Mouse (Mus musculus) limb, embryonic 11.5 days (tissue): ENCODE data around the gene Mphosph10. TPM values are rescaled to one million over a fixed set of nuclear protein-coding genes. Genes with fewer than 3 reads are reported as not detected.

Experiments
- ATAC-seq: fragments of 200-750 bp; cut with Nextera tagmentation; 2 replicates; pipeline ENCODE4 v1.8.0; 2017; ENCODE audit warnings: low read depth; ENCODE audit not compliant: insufficient number of reproducible peaks, low FRiP score, low TSS enrichment
- DNase-seq: peaks from one replicate; pipeline ENCODE4 v3.0.0-alpha.2; 2015; ENCODE audit warnings: low spot score
- H3K27ac ChIP-seq: fragments of 300-500 bp; sonication (generic); replicated peaks from 2 replicates; pipeline ENCODE4 v1.5.1; 2014; ENCODE audit warnings: low read depth, mild to moderate bottlenecking, low read length
- H3K27me3 ChIP-seq: fragments of 300-500 bp; sonication (generic); 2 replicates; pipeline ENCODE4 v1.6.1; 2014; ENCODE audit warnings: mild to moderate bottlenecking, low read length, mixed read lengths; ENCODE audit not compliant: control insufficient read depth, insufficient read depth
- H3K36me3 ChIP-seq: fragments of 300-500 bp; sonication (generic); 2 replicates; pipeline ENCODE4 v1.6.1; 2014; ENCODE audit warnings: mild to moderate bottlenecking, low read length, moderate library complexity, mixed read lengths; ENCODE audit not compliant: control insufficient read depth, insufficient read depth
- H3K4me1 ChIP-seq: fragments of 300-500 bp; sonication (generic); 2 replicates; pipeline ENCODE4 v1.6.1; 2014; ENCODE audit warnings: low read length, mixed read lengths; ENCODE audit not compliant: control insufficient read depth, insufficient read depth
- H3K4me2 ChIP-seq: fragments of 300-500 bp; sonication (generic); 2 replicates; pipeline ENCODE4 v1.6.1; 2014; ENCODE audit warnings: low read depth, mild to moderate bottlenecking, moderate library complexity; ENCODE audit not compliant: severe bottlenecking
- H3K4me3 ChIP-seq: fragments of 300-500 bp; sonication (generic); 2 replicates; pipeline ENCODE4 v1.5.1; 2014; ENCODE audit warnings: low read depth, low read length
- H3K9ac ChIP-seq: fragments of 300-500 bp; sonication (generic); 2 replicates; pipeline ENCODE4 v1.6.1; 2014; ENCODE audit warnings: mild to moderate bottlenecking, low read length
- H3K9me3 ChIP-seq: fragments of 300-500 bp; sonication (generic); 2 replicates; pipeline ENCODE4 v1.6.1; 2016; ENCODE audit warnings: low read length; ENCODE audit not compliant: control insufficient read depth
- WGBS: fragments of 180-500 bp; shearing (Covaris S2); extraction: QIAGEN DNeasy Blood & Tissue Kit; methylation state at CpG from one replicate; pipeline ENCODE4 v1.1.7; 2014; 5-methylcytosine and 5-hydroxymethylcytosine counted together
- polyA plus RNA-seq: library from polyadenylated mRNA; unstranded; fragments of >200 nt; fragmentation: Nextera tagmentation; extraction: Ambion mirVana; gene quantifications from 2 replicates; pipeline ENCODE4 v1.2.1, GENCODE M21; 2014

The Mphosph10 gene
- 55.1 and 61.8 TPM in 2 replicates for polyA plus RNA-seq

DNA sequence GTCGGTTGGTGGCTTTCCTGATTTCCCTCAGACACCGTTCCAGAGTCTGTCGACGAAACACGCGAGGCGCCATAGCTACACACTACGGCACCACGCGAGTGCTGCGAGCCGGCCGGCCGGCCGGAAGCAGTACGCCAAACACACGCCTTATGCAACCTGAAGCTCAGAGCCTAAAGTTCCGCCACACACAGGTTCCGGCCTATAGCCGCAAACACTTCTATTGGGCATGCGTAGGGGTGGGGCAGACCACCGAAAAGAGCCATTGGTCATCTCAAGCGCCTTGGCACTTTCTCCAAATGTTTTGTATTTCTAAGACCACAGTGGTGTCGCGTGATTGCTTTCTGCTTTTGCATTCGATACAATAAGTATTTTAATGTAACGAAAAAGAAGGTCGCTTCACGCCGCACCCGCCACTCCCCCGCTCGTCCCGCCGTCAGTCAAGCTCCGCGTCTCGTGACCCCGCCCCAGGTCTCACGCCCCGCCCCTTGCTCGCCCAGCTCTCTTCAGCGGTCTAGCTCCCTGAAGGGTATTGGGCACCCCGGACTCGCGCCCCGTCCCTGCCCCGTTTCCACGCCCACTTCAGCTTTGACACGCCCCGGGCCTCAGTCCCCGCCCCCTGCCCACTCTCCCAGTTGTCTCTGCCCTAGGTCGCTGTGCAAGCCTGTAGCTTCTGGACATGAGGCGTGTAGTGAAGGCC is at the start of gene Mphosph10, which contains the start of gene Mcee:
Gene Mphosph10, minus strand, starts transcription at position 147 of the 697 bp plus-strand sequence.
Gene Mcee, plus strand, starts transcription at position 486 of the 697 bp plus-strand sequence.
- DNase-seq (peak; percentile 97), ATAC-seq (peak; percentile 99)
- peak within 1 kb of the TSS; percentile 51; the same call in 1 of the 2 replicates for H3K27ac ChIP-seq
- H3K4me1 ChIP-seq: 0 out of 2 replicates have a peak, but pooled peaks cover 2% of the 10 kb centered on the region
- H3K9me3 ChIP-seq: no peaks in the 10 kb centered on the region
- H3K4me2 ChIP-seq: peak within 1 kb of the TSS; percentile 65
- no peaks in the 10 kb centered on the region for H3K27me3 ChIP-seq
- peaks cover 5% of the 10 kb centered on the region; the same call in 1 of the 2 replicates for H3K36me3 ChIP-seq
- H3K9ac ChIP-seq: peak within 1 kb of the TSS; percentile 70
- under 1% methylated on average over 54 of the region's 54 CpGs for WGBS
- peak within 1 kb of the TSS; percentile 69 for H3K4me3 ChIP-seq

DNA sequence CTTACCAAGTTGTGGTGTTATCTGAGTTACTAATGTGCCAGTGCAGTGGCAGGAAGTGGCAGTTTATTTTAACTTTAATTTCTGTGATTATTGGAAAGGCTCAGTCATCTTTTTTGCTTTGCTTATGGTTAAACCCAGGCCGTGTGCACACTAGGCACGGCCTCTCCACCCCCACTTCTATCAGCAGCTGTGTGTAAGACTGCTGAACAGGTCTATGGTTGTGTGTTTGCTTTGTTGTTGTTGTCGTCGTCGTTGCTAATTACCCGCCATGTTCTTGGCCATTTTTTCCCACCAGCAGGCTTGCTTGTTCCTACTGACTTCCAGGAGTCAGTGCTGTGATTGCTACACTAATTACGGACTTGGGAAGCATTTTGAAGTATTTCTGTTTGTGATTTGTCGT is 48.5 kb upstream of the Mphosph10 start:
- H3K27ac ChIP-seq: no peak overlapping the region
- 84% methylated on average over 8 of the region's 8 CpGs for WGBS
- no peaks in the 10 kb centered on the region for H3K27me3 ChIP-seq
- no peaks in the 10 kb centered on the region for H3K9me3 ChIP-seq
- no peak overlapping the region for H3K9ac ChIP-seq
- no peaks in the 10 kb centered on the region for H3K36me3 ChIP-seq
- ATAC-seq: no peak
- no peak overlapping the region for H3K4me3 ChIP-seq
- H3K4me2 ChIP-seq: no peak overlapping the region
- H3K4me1 ChIP-seq: no peaks in the 10 kb centered on the region
- DNase-seq: no peak

DNA sequence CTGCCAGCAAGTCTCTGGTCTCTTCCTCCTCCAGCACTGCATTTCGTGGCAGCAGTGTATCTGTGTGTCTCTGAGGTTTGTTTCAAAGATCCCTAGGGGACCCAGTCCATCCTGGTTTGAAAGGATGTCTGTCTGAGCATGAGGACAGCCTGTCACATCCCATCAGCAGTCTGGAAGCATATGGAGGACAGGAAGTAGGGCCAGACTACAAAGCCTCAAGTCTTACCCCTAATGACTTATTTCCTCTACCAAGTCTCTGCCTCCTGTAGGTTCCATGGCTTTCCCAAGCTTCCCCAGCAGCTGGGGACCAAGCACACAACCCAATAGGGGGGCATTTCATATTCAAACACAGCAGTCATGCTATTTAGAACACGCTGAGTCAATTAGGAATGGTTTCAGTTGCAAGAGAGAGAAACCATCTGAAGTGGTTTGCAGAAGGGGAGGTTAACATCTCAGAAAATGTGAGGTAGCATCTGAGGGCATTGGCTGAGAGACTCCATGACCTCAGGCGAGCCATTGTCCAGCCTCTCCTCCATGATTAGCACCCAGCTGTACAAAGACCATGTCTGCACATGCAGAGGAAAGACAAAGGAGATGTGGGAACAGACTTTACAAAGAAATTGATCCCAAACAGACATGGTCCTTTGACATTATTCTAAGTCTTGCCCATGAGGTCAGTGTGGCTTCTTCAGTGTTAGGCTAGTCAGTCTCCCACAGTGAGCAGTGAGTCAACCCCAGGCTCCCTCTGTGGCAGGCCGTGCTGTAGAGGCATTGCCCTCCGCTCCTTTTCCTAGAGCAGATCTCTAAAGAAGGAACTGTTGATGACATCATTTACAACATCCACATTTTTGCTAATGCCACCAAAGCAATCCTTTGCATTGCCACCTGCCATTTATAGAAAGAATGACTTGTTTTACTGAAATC is 47.8 kb upstream of the Mphosph10 start:
- Histone ChIP-seq H3K4me3 (no peak overlapping the region), H3K36me3 (no peaks in the 10 kb centered on the region), H3K27ac (no peak overlapping the region), H3K27me3 (no peaks in the 10 kb centered on the region), H3K9ac (no peak overlapping the region), H3K9me3 (no peaks in the 10 kb centered on the region), H3K4me1 (no peaks in the 10 kb centered on the region), H3K4me2 (no peak overlapping the region)
- no peak for ATAC-seq
- DNase-seq: no peak
- WGBS: 77% methylated on average over 5 of the region's 5 CpGs

DNA sequence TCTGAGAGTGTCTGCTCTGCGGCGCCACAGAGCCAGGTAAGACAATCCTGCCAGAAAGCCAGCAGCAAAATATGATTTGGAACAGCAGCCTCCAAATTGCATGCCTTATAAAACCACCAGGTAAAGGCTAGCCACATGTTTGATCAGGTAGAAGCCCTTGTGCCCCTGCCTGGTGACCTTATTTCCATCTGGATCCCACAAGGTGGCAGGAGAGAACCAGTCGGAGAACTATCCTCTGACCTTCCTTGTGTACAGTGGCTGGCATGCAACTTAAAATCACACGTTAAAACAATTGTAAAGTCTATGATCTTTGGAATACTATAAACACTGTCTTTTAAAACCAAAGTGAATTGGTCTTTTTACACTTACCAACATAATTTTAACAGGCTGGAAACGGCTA is 32.8 kb upstream of the Mphosph10 start:
- WGBS: 63% methylated on average over 5 of the region's 5 CpGs
- no peak for ATAC-seq
- no peak overlapping the region for H3K4me2 ChIP-seq

DNA sequence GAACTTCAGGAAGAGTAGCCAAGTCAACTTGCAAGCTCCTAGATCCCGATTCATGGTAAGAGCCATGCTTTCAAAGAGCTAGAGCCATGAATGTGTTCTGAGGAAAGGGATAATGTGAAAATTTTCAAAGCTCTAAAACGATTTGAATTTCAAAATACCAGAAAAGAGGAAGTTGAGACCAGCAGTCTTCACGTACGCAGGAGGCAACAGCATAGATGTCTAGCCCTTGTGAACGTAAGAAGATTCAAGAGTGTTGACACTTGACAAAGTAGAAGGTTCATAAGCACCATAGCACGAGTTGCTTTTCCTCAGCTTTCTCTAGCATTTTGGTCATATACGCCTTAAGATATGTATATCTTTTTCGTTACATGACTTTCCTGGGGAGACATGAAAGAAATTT is 11.9 kb upstream of the Mphosph10 start:
- no peak overlapping the region for H3K9ac ChIP-seq
- H3K4me3 ChIP-seq: no peak overlapping the region
- no peak overlapping the region for H3K4me2 ChIP-seq
- H3K27ac ChIP-seq: no peak overlapping the region
- H3K4me1 ChIP-seq: no peaks in the 10 kb centered on the region
- no peaks in the 10 kb centered on the region for H3K9me3 ChIP-seq
- ATAC-seq (no peak), DNase-seq (no peak)
- WGBS: 92% methylated on average over 8 of the region's 8 CpGs
- H3K27me3 ChIP-seq: no peaks in the 10 kb centered on the region
- H3K36me3 ChIP-seq: no peaks in the 10 kb centered on the region

More for the DNA sequence above, 32.8 kb upstream of the Mphosph10 start:
- no peaks in the 10 kb centered on the region for H3K36me3 ChIP-seq
- H3K4me1 ChIP-seq: no peaks in the 10 kb centered on the region
- no peak overlapping the region for H3K27ac ChIP-seq
- no peaks in the 10 kb centered on the region for H3K27me3 ChIP-seq
- no peak for DNase-seq
- H3K4me3 ChIP-seq: no peak overlapping the region
- H3K9ac ChIP-seq: no peak overlapping the region
- H3K9me3 ChIP-seq: no peaks in the 10 kb centered on the region

DNA sequence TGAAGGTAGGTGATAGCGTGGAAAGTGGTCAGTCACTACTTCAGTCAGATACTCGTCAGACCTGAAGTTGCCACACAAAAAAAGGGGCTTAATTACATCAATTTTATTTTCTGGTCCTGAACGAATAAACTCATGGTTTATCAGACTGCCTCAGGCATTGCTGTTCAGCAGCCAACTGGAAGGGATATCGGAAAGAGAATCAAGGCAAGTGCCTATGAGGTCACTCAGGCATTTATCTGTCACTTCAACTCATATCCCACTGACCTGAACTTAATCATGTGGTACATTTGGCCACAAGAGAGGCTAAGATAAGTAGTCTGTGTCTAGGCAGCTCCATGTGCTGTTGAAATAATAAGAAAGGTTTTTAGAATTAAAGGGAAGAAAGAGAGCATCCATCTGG is 10.4 kb upstream of the Mphosph10 start:
- Histone ChIP-seq H3K4me3 (no peak overlapping the region), H3K27ac (no peak overlapping the region), H3K36me3 (no peaks in the 10 kb centered on the region), H3K9me3 (no peaks in the 10 kb centered on the region), H3K27me3 (no peaks in the 10 kb centered on the region), H3K4me2 (no peak overlapping the region), H3K4me1 (no peaks in the 10 kb centered on the region), H3K9ac (no peak overlapping the region)
- DNase-seq: no peak
- no peak for ATAC-seq
- 91% methylated on average over 4 of the region's 4 CpGs for WGBS

DNA sequence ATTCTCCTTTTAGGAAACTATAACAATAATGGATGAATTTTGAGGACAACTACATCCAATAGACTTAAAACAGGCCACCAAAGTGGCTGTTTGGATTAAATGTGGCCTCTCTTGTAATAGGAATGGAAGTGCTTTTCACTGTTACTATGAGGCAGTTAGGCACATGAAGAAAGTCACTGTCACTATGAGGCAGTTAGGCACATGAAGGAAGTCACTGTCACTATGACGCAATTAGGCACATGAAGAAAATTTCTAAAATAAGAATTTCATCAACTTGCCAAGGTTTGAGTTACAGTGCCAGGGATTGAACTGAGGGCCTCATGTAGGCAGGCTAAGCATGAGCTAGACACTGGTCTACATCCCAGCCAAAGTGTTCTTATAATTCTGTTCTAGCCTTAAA is 8.7 kb upstream of the Mphosph10 start:
- no peaks in the 10 kb centered on the region for H3K9me3 ChIP-seq
- DNase-seq (no peak), ATAC-seq (no peak)
- no peaks in the 10 kb centered on the region for H3K36me3 ChIP-seq
- no peak overlapping the region for H3K4me3 ChIP-seq
- H3K9ac ChIP-seq: no peak overlapping the region
- whole genome bisulfite sequencing: 94% methylated on average over 1 of the region's 1 CpGs
- no peaks in the 10 kb centered on the region for H3K4me1 ChIP-seq
- H3K27me3 ChIP-seq: no peaks in the 10 kb centered on the region
- no peak overlapping the region for H3K4me2 ChIP-seq
- H3K27ac ChIP-seq: no peak overlapping the region

DNA sequence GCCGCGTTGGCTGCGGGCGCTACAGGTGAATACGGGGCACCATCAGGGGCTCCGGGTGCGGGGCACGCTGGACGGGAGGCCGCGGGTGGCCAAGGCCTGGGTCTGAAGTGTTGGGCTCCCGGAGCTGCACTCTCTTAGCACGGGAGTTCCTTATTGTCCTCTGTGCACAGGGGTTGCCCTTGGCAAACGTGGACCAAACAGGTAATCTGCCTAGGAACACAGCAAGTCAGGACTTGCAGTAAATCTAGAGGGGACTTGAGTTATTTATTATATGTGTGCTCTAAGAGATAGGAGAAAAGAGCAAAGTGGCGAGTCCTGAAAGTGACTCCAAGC is 717 bp upstream of the Mphosph10 start:
- Histone ChIP-seq H3K9ac (peak overlapping the region; percentile 70), H3K27me3 (no peaks in the 10 kb centered on the region), H3K27ac (peak overlapping the region; percentile 51; the same call in 1 of the 2 replicates), H3K4me1 (0 out of 2 replicates have a peak, but pooled peaks cover 2% of the 10 kb centered on the region), H3K9me3 (no peaks in the 10 kb centered on the region), H3K36me3 (peaks cover 4% of the 10 kb centered on the region; the same call in 1 of the 2 replicates), H3K4me2 (peak overlapping the region; percentile 53), H3K4me3 (peak overlapping the region; percentile 69)
- no peak for DNase-seq
- 1% methylated on average over 15 of the region's 15 CpGs for WGBS
- ATAC-seq: no peak
